Mouse (Mus musculus): Measurements from ENCODE around the gene Ntm. TPM values are rescaled to one million over a fixed set of nuclear protein-coding genes. Genes with fewer than 3 reads are reported as not detected.
A peak's percentile ranks its signal among the peaks of the same experiment; 100 is the strongest.

Ntm gene
- total and polyA plus RNA-seq, 3 experiments: 0.15 to 0.98 (median 0.55) TPM

- DNase-seq: no peak
Observed at GRCm38 (mm10) chr9:29130316-29130715, 832.6 kb downstream of the Ntm start.

- no peak for DNase-seq
Observed at GRCm38 (mm10) chr9:29128416-29128815, 834.5 kb downstream of the Ntm start.

- no peak for DNase-seq
Observed at GRCm38 (mm10) chr9:29124455-29124854, 838.5 kb downstream of the Ntm start.

- DNase-seq: no peak
Observed at GRCm38 (mm10) chr9:29123828-29124227, 839.1 kb downstream of the Ntm start.

GRCm38 (mm10) chr9:29117561-29118112 is 845.3 kb downstream of the Ntm start:
- no peak for DNase-seq

- DNase-seq: no peak
Observed at GRCm38 (mm10) chr9:29115337-29115736, 847.6 kb downstream of the Ntm start.

GRCm38 (mm10) chr9:29106771-29107170 is 856.2 kb downstream of the Ntm start:
- no peak for DNase-seq

- no peak for DNase-seq
Observed at GRCm38 (mm10) chr9:29104442-29104841, 858.5 kb downstream of the Ntm start.

- DNase-seq: no peak
Observed at GRCm38 (mm10) chr9:29103993-29104392, 858.9 kb downstream of the Ntm start.

- no peak for DNase-seq
Observed at GRCm38 (mm10) chr9:29100624-29101023, 862.3 kb downstream of the Ntm start.

GRCm38 (mm10) chr9:29092443-29092842 is 870.5 kb downstream of the Ntm start:
- DNase-seq: peak; percentile 24

GRCm38 (mm10) chr9:29088657-29089056 is 874.3 kb downstream of the Ntm start:
- DNase-seq: no peak

GRCm38 (mm10) chr9:29087656-29088055 is 875.3 kb downstream of the Ntm start:
- no peak for DNase-seq

GRCm38 (mm10) chr9:29087171-29087570 is 875.8 kb downstream of the Ntm start:
- DNase-seq: no peak

GRCm38 (mm10) chr9:29075924-29076577 is 886.9 kb downstream of the Ntm start:
- DNase-seq: no peak

- no peak for DNase-seq
Observed at GRCm38 (mm10) chr9:29075243-29075642, 887.7 kb downstream of the Ntm start.

- DNase-seq: no peak
Observed at GRCm38 (mm10) chr9:29074494-29074893, 888.4 kb downstream of the Ntm start.

GRCm38 (mm10) chr9:29071997-29072396 is 890.9 kb downstream of the Ntm start:
- no peak for DNase-seq

- no peak for DNase-seq
Observed at GRCm38 (mm10) chr9:29067572-29067971, 895.4 kb downstream of the Ntm start.

GRCm38 (mm10) chr9:29060293-29060692 is 902.6 kb downstream of the Ntm start:
- no peak for DNase-seq

- DNase-seq: no peak
Observed at GRCm38 (mm10) chr9:29058811-29059210, 904.1 kb downstream of the Ntm start.

GRCm38 (mm10) chr9:29055637-29056036 is 907.3 kb downstream of the Ntm start:
- DNase-seq: no peak

- DNase-seq: no peak
Observed at GRCm38 (mm10) chr9:29036466-29036865, 926.5 kb downstream of the Ntm start.

GRCm38 (mm10) chr9:29036058-29036457 is 926.9 kb downstream of the Ntm start:
- DNase-seq: no peak

All from adrenal gland, adult 2 months (tissue).